Mouse (Mus musculus): Measurements from ENCODE around the gene Trir.
A peak's percentile ranks its signal among the peaks of the same experiment; 100 is the strongest.

The Trir gene

GRCm38 (mm10) chr8:85011242-85011641 is 15.4 kb upstream of the Trir start:
- Histone ChIP-seq H3K27me3 (ENCODE audit: insufficient read depth, low read length) (peaks cover 57% of the 10 kb centered on the region), H3K4me3 (replicated peaks; ENCODE audit: low read length) (0 out of 2 replicates have a peak overlapping the region, but pooled peaks have one; percentile 13), H3K9me3 (ENCODE audit: low read length) (no peaks in the 10 kb centered on the region), H3K36me3 (ENCODE audit: insufficient read depth, low read length) (no peaks in the 10 kb centered on the region), H3K4me1 (replicated peaks; ENCODE audit: low read depth, low read length) (peaks cover 52% of the 10 kb centered on the region)
- TF ChIP-seq CTCF (conservative IDR thresholded peaks at IDR 0.05; ENCODE audit: low read length) (no peak), POU5F1 (IDR thresholded peaks at IDR 0.05; ENCODE audit: borderline replicate concordance, low read length) (no peak), NANOG (IDR thresholded peaks at IDR 0.05; ENCODE audit: borderline replicate concordance, low read length) (no peak)

- peak overlapping the region; percentile 72 for H3K4me3 ChIP-seq (replicated peaks; ENCODE audit: low read length)
- peaks cover 16% of the 10 kb centered on the region for H3K36me3 ChIP-seq (ENCODE audit: insufficient read depth, low read length)
- TF ChIP-seq CTCF (conservative IDR thresholded peaks at IDR 0.05; ENCODE audit: low read length) (peak; percentile 90), NANOG (IDR thresholded peaks at IDR 0.05; ENCODE audit: borderline replicate concordance, low read length) (no peak)
- H3K9me3 ChIP-seq (ENCODE audit: low read length): no peaks in the 10 kb centered on the region
- peaks cover 61% of the 10 kb centered on the region for H3K4me1 ChIP-seq (replicated peaks; ENCODE audit: low read depth, low read length)
- peaks cover 50% of the 10 kb centered on the region for H3K27me3 ChIP-seq (ENCODE audit: insufficient read depth, low read length)
Measured at GRCm38 (mm10) chr8:85013230-85013840, 13.3 kb upstream of the Trir start.

DNA sequence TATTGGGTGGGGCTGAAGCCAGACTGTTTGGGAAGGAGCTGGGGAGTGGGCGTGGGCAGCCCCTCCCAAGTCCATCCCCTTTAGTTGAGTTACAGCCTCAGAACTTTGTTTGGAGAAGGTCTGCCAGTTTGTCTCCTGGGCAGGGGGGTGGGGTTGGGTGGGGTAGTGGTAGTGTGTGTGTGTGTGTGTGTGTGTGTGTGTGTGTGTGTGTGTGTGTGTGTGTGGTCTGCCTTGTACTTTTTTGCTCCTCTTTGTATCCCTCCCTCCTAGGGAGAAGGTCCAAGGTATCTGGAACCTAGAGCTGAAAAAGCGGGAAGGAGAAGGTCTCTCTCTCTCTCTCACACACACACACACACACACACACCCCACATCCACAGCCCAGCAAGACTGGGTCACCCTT is 12.2 kb upstream of the Trir start, which contains the start of gene Best2:
Best2 (minus strand) TSS at position 101 of the 400 bp plus-strand sequence.
- Histone ChIP-seq H3K36me3 (ENCODE audit: insufficient read depth, low read length) (peaks cover 27% of the 10 kb centered on the region), H3K4me3 (replicated peaks; ENCODE audit: low read length) (peak within 1 kb of the TSS; percentile 72), H3K9me3 (ENCODE audit: low read length) (no peaks in the 10 kb centered on the region), H3K27me3 (ENCODE audit: insufficient read depth, low read length) (peaks cover 43% of the 10 kb centered on the region), H3K4me1 (replicated peaks; ENCODE audit: low read depth, low read length) (peaks cover 63% of the 10 kb centered on the region)
- TF ChIP-seq POU5F1 (IDR thresholded peaks at IDR 0.05; ENCODE audit: borderline replicate concordance, low read length): no peak
- no peak for TF ChIP-seq CTCF (conservative IDR thresholded peaks at IDR 0.05; ENCODE audit: low read length)
- TF ChIP-seq NANOG (IDR thresholded peaks at IDR 0.05; ENCODE audit: borderline replicate concordance, low read length): no peak

- Histone ChIP-seq H3K4me1 (replicated peaks; ENCODE audit: low read depth, low read length) (peaks cover 71% of the 10 kb centered on the region), H3K36me3 (ENCODE audit: insufficient read depth, low read length) (peaks cover 50% of the 10 kb centered on the region), H3K27me3 (ENCODE audit: insufficient read depth, low read length) (peaks cover 28% of the 10 kb centered on the region), H3K9me3 (ENCODE audit: low read length) (no peaks in the 10 kb centered on the region), H3K4me3 (replicated peaks; ENCODE audit: low read length) (no peak overlapping the region; the same call in 1 of the 2 replicates)
- TF ChIP-seq POU5F1 (IDR thresholded peaks at IDR 0.05; ENCODE audit: borderline replicate concordance, low read length) (no peak), NANOG (IDR thresholded peaks at IDR 0.05; ENCODE audit: borderline replicate concordance, low read length) (no peak), CTCF (conservative IDR thresholded peaks at IDR 0.05; ENCODE audit: low read length) (no peak)
Measured at GRCm38 (mm10) chr8:85016724-85017123, 9.9 kb upstream of the Trir start.

GRCm38 (mm10) chr8:85017209-85017608 is 9.4 kb upstream of the Trir start:
- H3K9me3 ChIP-seq (ENCODE audit: low read length): no peaks in the 10 kb centered on the region
- peaks cover 55% of the 10 kb centered on the region for H3K36me3 ChIP-seq (ENCODE audit: insufficient read depth, low read length)
- TF ChIP-seq NANOG (IDR thresholded peaks at IDR 0.05; ENCODE audit: borderline replicate concordance, low read length) (no peak), CTCF (conservative IDR thresholded peaks at IDR 0.05; ENCODE audit: low read length) (no peak), POU5F1 (IDR thresholded peaks at IDR 0.05; ENCODE audit: borderline replicate concordance, low read length) (no peak)
- peaks cover 25% of the 10 kb centered on the region for H3K27me3 ChIP-seq (ENCODE audit: insufficient read depth, low read length)
- H3K4me1 ChIP-seq (replicated peaks; ENCODE audit: low read depth, low read length): peaks cover 75% of the 10 kb centered on the region
- no peak overlapping the region for H3K4me3 ChIP-seq (replicated peaks; ENCODE audit: low read length)

GRCm38 (mm10) chr8:85021514-85022055 is 5.0 kb upstream of the Trir start:
- H3K4me3 ChIP-seq (replicated peaks; ENCODE audit: low read length): peak overlapping the region; percentile 29; the same call in 1 of the 2 replicates
- H3K36me3 ChIP-seq (ENCODE audit: insufficient read depth, low read length): peaks cover 75% of the 10 kb centered on the region
- H3K27me3 ChIP-seq (ENCODE audit: insufficient read depth, low read length): no peaks in the 10 kb centered on the region
- peak; percentile 32 for TF ChIP-seq CTCF (conservative IDR thresholded peaks at IDR 0.05; ENCODE audit: low read length)
- no peak for TF ChIP-seq POU5F1 (IDR thresholded peaks at IDR 0.05; ENCODE audit: borderline replicate concordance, low read length)
- H3K9me3 ChIP-seq (ENCODE audit: low read length): no peaks in the 10 kb centered on the region
- H3K4me1 ChIP-seq (replicated peaks; ENCODE audit: low read depth, low read length): peaks cover 84% of the 10 kb centered on the region

DNA sequence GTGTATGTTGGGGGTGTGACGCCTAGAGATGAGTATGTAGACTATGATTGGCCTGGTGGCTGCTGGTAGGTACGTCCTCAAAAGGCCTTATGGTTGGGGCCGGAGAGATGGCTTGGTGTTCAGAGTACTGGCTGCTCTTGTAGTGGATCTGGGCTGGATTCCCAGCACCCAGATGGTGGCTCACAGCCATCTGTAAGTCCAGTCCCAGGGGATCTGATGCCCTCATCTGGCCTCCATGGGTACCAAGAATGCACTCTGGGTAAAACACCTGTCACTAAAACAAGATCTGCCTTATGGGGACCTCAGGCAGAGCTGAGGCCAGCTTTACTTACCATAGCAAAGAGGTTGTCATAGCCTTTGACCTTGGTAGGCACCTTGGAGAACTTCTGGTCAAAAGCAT is 2.8 kb upstream of the Trir start:
- no peaks in the 10 kb centered on the region for H3K27me3 ChIP-seq (ENCODE audit: insufficient read depth, low read length)
- no peaks in the 10 kb centered on the region for H3K9me3 ChIP-seq (ENCODE audit: low read length)
- H3K36me3 ChIP-seq (ENCODE audit: insufficient read depth, low read length): peaks cover 63% of the 10 kb centered on the region
- peak overlapping the region; percentile 100 for H3K4me3 ChIP-seq (replicated peaks; ENCODE audit: low read length)
- TF ChIP-seq POU5F1 (IDR thresholded peaks at IDR 0.05; ENCODE audit: borderline replicate concordance, low read length) (no peak), NANOG (IDR thresholded peaks at IDR 0.05; ENCODE audit: borderline replicate concordance, low read length) (no peak), CTCF (conservative IDR thresholded peaks at IDR 0.05; ENCODE audit: low read length) (no peak)
- peaks cover 76% of the 10 kb centered on the region for H3K4me1 ChIP-seq (replicated peaks; ENCODE audit: low read depth, low read length)

- TF ChIP-seq CTCF (conservative IDR thresholded peaks at IDR 0.05; ENCODE audit: low read length): no peak
- no peak for TF ChIP-seq POU5F1 (IDR thresholded peaks at IDR 0.05; ENCODE audit: borderline replicate concordance, low read length)
- no peak for TF ChIP-seq NANOG (IDR thresholded peaks at IDR 0.05; ENCODE audit: borderline replicate concordance, low read length)
- Histone ChIP-seq H3K4me1 (replicated peaks; ENCODE audit: low read depth, low read length) (peaks cover 76% of the 10 kb centered on the region), H3K27me3 (ENCODE audit: insufficient read depth, low read length) (no peaks in the 10 kb centered on the region), H3K36me3 (ENCODE audit: insufficient read depth, low read length) (peaks cover 63% of the 10 kb centered on the region), H3K4me3 (replicated peaks; ENCODE audit: low read length) (peak within 1 kb of the TSS; percentile 100), H3K9me3 (ENCODE audit: low read length) (no peaks in the 10 kb centered on the region)
Measured at GRCm38 (mm10) chr8:85025098-85025932, 1.3 kb upstream of the Trir start, which contains the start of gene Asna1. Gene Asna1, minus strand, starts transcription at chr8:85025281.

All from E14TG2a.4 (cell line).